Mouse (Mus musculus) heart, embryonic 14.5 days (tissue): ENCODE results near the gene Gm1043. TPM values are rescaled to one million over a fixed set of nuclear protein-coding genes. Genes with fewer than 3 reads are reported as not detected.

Experiments
- ATAC-seq: fragments of 200-750 bp; cut with Nextera tagmentation; 2 replicates; pipeline ENCODE4 v1.8.0; 2017; ENCODE audit warnings: low read depth, moderate TSS enrichment; ENCODE audit not compliant: insufficient number of reproducible peaks, insufficient read depth, low FRiP score
- H3K27ac ChIP-seq, 2 experiments: fragments of 200-500 bp in 1 of 2; fragments of 300-500 bp in 1 of 2; sonication (generic) in 1 of 2; replicated peaks in 1 of 2; 2 replicates each; pipeline ENCODE4 v1.5.1; 2012 to 2014; ENCODE audit warnings: low read depth in 2 of 2, low read length in 2 of 2, control low read depth in 1 of 2, mild to moderate bottlenecking in 1 of 2, mixed read lengths in 1 of 2; ENCODE audit not compliant: control insufficient read depth in 1 of 2, insufficient read depth in 1 of 2
- H3K27me3 ChIP-seq: fragments of 300-500 bp; sonication (generic); 2 replicates; pipeline ENCODE4 v1.6.1; 2014; ENCODE audit warnings: mild to moderate bottlenecking, low read length, control low read depth; ENCODE audit not compliant: control insufficient read depth, insufficient read depth
- H3K36me3 ChIP-seq: fragments of 300-500 bp; sonication (generic); 2 replicates; pipeline ENCODE4 v1.6.1; 2014; ENCODE audit warnings: mild to moderate bottlenecking, control low read depth, low read length, mixed read lengths; ENCODE audit not compliant: control insufficient read depth, insufficient read depth
- H3K4me1 ChIP-seq, 2 experiments: fragments of 200-500 bp in 1 of 2; fragments of 300-500 bp in 1 of 2; sonication (generic) in 1 of 2; 2 replicates each; pipeline ENCODE4 v1.6.1; 2012 to 2014; ENCODE audit warnings: low read length in 2 of 2, control low read depth in 1 of 2, mixed read lengths in 1 of 2; ENCODE audit not compliant: control insufficient read depth in 2 of 2, insufficient read depth in 2 of 2
- H3K4me2 ChIP-seq: fragments of 300-500 bp; sonication (generic); 2 replicates; pipeline ENCODE4 v1.6.1; 2014; ENCODE audit warnings: mild to moderate bottlenecking, low read length
- H3K4me3 ChIP-seq, 2 experiments: fragments of 200-500 bp in 1 of 2; fragments of 300-500 bp in 1 of 2; sonication (generic) in 1 of 2; 2 replicates each; pipeline ENCODE4 v1.5.1; 2012 to 2014; ENCODE audit warnings: low read length in 2 of 2, mild to moderate bottlenecking in 2 of 2, control low read depth in 1 of 2, low read depth in 1 of 2, moderate library complexity in 1 of 2; ENCODE audit not compliant: control insufficient read depth in 1 of 2, insufficient read depth in 1 of 2
- H3K9ac ChIP-seq: fragments of 300-500 bp; sonication (generic); 2 replicates; pipeline ENCODE4 v1.6.1; 2014; ENCODE audit warnings: mild to moderate bottlenecking, low read length
- H3K9me3 ChIP-seq: fragments of 300-500 bp; sonication (generic); 2 replicates; pipeline ENCODE4 v1.6.1; 2016; ENCODE audit warnings: low read length, control low read depth; ENCODE audit not compliant: control insufficient read depth
- WGBS: fragments of 180-500 bp; shearing (Covaris S2); extraction: QIAGEN DNeasy Blood & Tissue Kit; methylation state at CpG from one replicate; pipeline ENCODE4 v1.1.7; 2014; 5-methylcytosine and 5-hydroxymethylcytosine counted together
- polyA plus RNA-seq: library from polyadenylated mRNA; unstranded; fragments of >200 nt; fragmentation: Nextera tagmentation; extraction: Ambion mirVana; gene quantifications from 2 replicates; pipeline ENCODE4 v1.2.1, GENCODE M21; 2014

Gm1043 gene
- not detected in 2 replicates for polyA plus RNA-seq

DNA sequence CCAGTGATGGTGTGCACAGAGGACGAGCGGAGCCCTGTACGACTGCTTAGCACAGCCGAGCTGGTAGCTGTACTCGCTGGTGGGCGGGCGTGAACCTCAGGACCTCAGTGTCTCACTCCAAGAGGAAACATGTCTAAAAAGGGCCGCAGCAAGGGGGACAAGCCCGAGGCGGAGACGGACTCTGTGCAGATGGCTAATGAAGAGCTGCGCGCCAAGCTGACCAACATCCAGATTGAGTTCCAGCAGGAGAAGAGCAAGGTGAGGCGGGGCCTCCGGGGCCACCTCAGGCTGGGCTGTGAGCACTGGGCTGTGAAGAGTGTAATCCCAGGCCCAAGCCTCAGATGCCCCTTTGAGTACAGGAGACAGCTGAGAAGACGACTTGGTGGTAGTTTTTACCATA is at the start of gene Gm1043:
Gene Gm1043, plus strand, starts transcription at position 130 of the 400 bp plus-strand sequence.
- H3K4me1 ChIP-seq = peaks cover 0 to 3% of the 10 kb centered on the region in 2 experiments; a peak in 1 of 4 replicates

DNA sequence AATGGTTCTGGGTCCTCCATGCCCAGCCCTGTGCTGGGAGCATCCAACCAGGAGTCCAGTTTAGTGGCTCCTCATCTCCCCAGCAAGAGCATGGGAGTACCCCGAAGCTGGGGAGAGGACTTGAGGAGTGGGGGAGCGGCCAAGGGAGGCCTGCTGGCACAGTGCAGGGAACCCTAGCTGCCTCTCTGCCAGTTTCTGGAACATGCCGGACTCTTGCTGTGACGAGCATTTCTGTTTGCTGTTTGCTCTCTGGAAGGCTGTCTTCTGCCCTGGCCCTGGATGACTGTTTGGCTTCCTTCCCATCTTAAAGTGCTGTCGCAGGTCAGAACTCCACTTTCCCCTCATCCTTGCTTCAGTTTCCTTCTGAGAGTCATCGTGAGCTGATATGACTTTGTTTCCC is 49.3 kb upstream of the Gm1043 start:
- Histone ChIP-seq H3K4me1 (0 out of 4 replicates have a peak, but pooled peaks cover 0 to under 1% of the 10 kb centered on the region in 2 experiments), H3K27me3 (peaks cover 8% of the 10 kb centered on the region), H3K4me3 (no peak overlapping the region), H3K4me2 (no peak overlapping the region), H3K27ac (no peak overlapping the region), H3K36me3 (no peaks in the 10 kb centered on the region), H3K9me3 (no peaks in the 10 kb centered on the region), H3K9ac (no peak overlapping the region)
- WGBS = 75% methylated on average over 6 of the region's 6 CpGs
- ATAC-seq = no peak

More for the DNA sequence above, at the start of gene Gm1043:
- Histone ChIP-seq H3K9ac (no peak within 1 kb of the TSS), H3K4me3 (no peak within 1 kb of the TSS), H3K27ac (no peak within 1 kb of the TSS), H3K4me2 (no peak within 1 kb of the TSS), H3K36me3 (no peaks in the 10 kb centered on the region), H3K9me3 (no peaks in the 10 kb centered on the region), H3K27me3 (peaks cover 16% of the 10 kb centered on the region)
- no peak for ATAC-seq
- WGBS = 83% methylated on average over 16 of the region's 16 CpGs

DNA sequence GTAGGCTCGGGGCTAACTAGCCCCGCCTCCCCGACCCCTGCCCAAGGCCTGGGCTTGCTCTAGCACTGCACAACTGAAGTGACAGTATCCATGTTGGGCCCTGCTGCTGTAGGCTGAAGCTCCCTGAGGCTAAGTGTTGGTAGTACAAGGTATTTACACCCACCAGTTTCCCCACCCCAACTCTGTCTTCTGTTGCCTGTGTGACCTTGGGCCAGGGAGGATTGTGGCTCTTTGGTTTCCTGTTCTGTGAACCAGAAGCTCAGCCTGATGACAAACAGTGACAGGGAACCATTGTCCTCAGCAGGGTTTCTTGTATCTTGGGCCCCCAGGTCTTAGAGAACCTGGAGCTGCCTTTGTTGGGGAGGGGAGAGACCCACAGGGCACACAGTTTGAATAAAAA is 48.3 kb upstream of the Gm1043 start:
- no peak overlapping the region for H3K4me3 ChIP-seq
- no peak overlapping the region for H3K9ac ChIP-seq
- no peaks in the 10 kb centered on the region; the same call in 1 of the 2 replicates for H3K27me3 ChIP-seq
- 0 out of 4 replicates have a peak, but pooled peaks cover 2 to 9% of the 10 kb centered on the region in 2 experiments for H3K4me1 ChIP-seq
- no peaks in the 10 kb centered on the region for H3K36me3 ChIP-seq
- H3K4me2 ChIP-seq = no peak overlapping the region
- no peaks in the 10 kb centered on the region for H3K9me3 ChIP-seq
- no peak for ATAC-seq
- H3K27ac ChIP-seq = no peak overlapping the region
- 76% methylated on average over 3 of the region's 3 CpGs for WGBS

DNA sequence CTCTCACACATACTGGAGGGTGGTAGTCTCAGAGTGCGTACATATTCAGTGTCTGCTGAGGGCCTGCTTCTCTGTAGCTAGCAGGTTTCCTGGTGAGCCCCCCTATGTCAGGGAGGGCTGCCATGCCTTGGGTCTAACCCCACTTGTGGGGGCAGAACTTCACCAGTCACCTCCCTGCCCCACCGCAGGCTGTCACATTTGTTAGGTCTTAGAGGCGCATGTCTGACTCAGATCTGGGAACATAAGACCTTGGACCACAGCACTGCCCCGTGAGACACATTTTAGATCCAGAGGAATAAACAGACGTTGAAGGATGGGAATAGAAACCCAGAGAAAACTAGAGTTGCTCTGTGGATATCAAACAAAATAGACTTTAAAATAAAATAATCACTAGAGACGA is 45.3 kb upstream of the Gm1043 start:
- Histone ChIP-seq H3K27me3 (peaks cover 4% of the 10 kb centered on the region), H3K4me3 (no peak overlapping the region), H3K4me2 (no peak overlapping the region), H3K9me3 (no peaks in the 10 kb centered on the region), H3K4me1 (peaks cover 2 to 10% of the 10 kb centered on the region in 2 experiments; a peak in 1 of 4 replicates), H3K9ac (no peak overlapping the region), H3K36me3 (no peaks in the 10 kb centered on the region), H3K27ac (no peak overlapping the region)
- ATAC-seq = no peak
- 69% methylated on average over 6 of the region's 6 CpGs for whole genome bisulfite sequencing

DNA sequence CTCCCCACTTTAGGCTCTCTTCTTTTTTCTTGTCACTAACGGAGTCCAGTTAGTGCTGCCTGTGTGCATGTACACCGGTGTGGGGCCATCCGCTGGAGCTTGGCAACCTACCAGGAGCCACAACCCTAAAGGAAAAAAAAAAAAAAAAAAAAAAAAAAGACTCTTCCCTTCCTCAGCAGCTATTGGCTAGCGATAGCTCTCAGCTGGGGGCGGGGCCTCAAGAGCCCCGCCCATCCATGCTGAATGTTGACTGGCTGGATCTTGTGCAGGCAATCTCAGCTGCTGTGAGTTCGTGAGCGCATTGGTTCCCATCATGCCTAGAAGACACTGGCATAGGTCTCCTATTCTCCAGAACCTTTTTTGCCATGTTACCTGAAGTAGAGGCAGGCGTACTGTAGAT is 44.5 kb upstream of the Gm1043 start:
- Histone ChIP-seq H3K4me3 (no peak overlapping the region), H3K9ac (no peak overlapping the region), H3K9me3 (no peaks in the 10 kb centered on the region), H3K27ac (no peak overlapping the region), H3K4me2 (peak overlapping the region; percentile 13; the same call in 1 of the 2 replicates), H3K36me3 (no peaks in the 10 kb centered on the region), H3K27me3 (peaks cover 4% of the 10 kb centered on the region), H3K4me1 (peaks cover 2 to 10% of the 10 kb centered on the region in 2 experiments; a peak in 1 of 4 replicates)
- ATAC-seq = no peak
- WGBS = 14% methylated on average over 9 of the region's 9 CpGs

DNA sequence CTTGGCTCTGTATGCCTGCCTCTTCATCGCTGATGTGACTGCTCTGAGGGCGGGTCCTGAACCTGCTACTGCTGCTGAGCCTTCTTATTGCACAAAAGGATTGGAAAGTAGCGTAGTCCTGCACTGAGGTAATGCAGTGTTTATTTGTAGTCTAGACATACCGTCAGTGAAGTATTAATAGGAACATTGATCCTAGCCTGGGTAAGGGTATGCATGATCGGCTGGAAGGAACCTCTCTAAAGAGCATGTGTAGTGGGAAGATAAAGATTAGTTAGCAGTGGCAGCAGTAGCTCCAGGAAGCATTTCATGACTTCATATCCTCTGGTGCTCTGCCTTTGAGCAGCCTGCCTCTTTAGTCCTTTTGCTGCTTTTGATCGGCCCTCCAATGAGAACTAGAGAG is 43.5 kb upstream of the Gm1043 start:
- no peak overlapping the region for H3K9ac ChIP-seq
- no peaks in the 10 kb centered on the region for H3K36me3 ChIP-seq
- 27% methylated on average over 6 of the region's 6 CpGs for WGBS
- no peaks in the 10 kb centered on the region for H3K9me3 ChIP-seq
- H3K4me1 ChIP-seq = peaks cover 2 to 10% of the 10 kb centered on the region in 2 experiments; a peak in 1 of 4 replicates
- no peak overlapping the region for H3K4me3 ChIP-seq
- ATAC-seq = no peak
- peak overlapping the region; percentile 13; the same call in 1 of the 2 replicates for H3K4me2 ChIP-seq
- H3K27ac ChIP-seq = no peak overlapping the region
- H3K27me3 ChIP-seq = peaks cover 4% of the 10 kb centered on the region; the same call in 1 of the 2 replicates

DNA sequence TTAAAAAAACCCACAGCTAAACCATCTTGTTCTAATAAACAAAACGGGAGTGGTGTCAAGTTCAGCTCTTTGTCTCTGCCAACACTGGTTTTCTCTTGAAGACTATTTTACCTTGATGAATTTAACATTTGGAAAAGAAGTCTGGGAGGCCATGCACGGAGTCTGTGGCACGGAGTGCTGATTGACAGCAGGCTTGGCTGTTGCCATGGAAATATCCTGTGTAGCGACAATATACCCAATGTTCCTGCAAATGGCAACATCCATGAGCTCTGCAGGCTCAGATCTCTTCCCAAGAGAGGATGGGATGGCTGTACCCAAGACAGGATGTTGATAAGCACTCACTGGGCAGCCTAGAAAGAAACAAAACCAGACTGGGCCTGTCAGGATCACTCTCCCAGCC is 42.2 kb upstream of the Gm1043 start:
- Histone ChIP-seq H3K27ac (no peak overlapping the region), H3K9me3 (no peaks in the 10 kb centered on the region), H3K4me1 (peaks cover 2 to 10% of the 10 kb centered on the region in 2 experiments; a peak in 1 of 4 replicates), H3K4me3 (no peak overlapping the region), H3K36me3 (no peaks in the 10 kb centered on the region), H3K27me3 (peaks cover 4% of the 10 kb centered on the region; the same call in 1 of the 2 replicates), H3K9ac (no peak overlapping the region), H3K4me2 (no peak overlapping the region)
- WGBS = 51% methylated on average over 4 of the region's 4 CpGs
- ATAC-seq = no peak

DNA sequence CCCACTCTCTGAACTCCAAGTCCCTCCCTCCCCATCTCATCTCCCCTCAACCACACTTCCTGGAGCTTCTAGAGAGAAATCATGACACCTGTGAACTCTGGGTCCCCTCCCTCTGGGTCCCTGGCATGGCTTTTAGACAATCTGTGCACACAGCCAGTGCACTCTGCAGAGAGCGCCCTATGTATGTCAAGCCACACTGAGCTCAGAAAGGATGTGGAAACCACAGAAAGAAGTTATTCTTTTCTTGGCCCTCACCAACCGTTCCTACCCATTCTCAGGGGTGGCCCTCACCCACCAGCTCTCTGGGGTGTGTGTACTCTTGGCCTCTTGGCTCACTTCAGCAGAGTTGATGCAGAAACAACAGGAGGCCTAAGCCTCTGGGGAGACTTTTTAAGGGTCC is 40.4 kb upstream of the Gm1043 start:
- Histone ChIP-seq H3K27me3 (peaks cover 4% of the 10 kb centered on the region; the same call in 1 of the 2 replicates), H3K4me1 (peaks cover 2 to 10% of the 10 kb centered on the region in 2 experiments; a peak in 1 of 4 replicates), H3K4me3 (no peak overlapping the region), H3K27ac (no peak overlapping the region), H3K36me3 (no peaks in the 10 kb centered on the region), H3K9ac (no peak overlapping the region), H3K4me2 (no peak overlapping the region), H3K9me3 (no peaks in the 10 kb centered on the region)
- WGBS = 65% methylated on average over 2 of the region's 2 CpGs
- no peak for ATAC-seq
